Mouse (Mus musculus) myocyte (in vitro differentiated cells): ENCODE data around the gene Ptprd. TPM values are rescaled to one million over a fixed set of nuclear protein-coding genes. Genes with fewer than 3 reads are reported as not detected.

Experiments
- H3K27me3 ChIP-seq: one replicate; pipeline ENCODE4 v1.6.1; 2011; ENCODE audit not compliant: control insufficient read depth, insufficient read depth, insufficient read length
- H3K36me3 ChIP-seq: one replicate; pipeline ENCODE4 v1.6.1; 2011; ENCODE audit not compliant: control insufficient read depth, insufficient read depth
- H3K4me2 ChIP-seq: one replicate; pipeline ENCODE4 v1.6.1; 2011; ENCODE audit warnings: low read depth, control low read depth
- H3K4me3 ChIP-seq: one replicate; pipeline ENCODE4 v1.5.1; 2011; ENCODE audit warnings: mild to moderate bottlenecking, control low read depth, moderate library complexity
- H3K79me2 ChIP-seq: one replicate; pipeline ENCODE4 v1.6.1; 2011; ENCODE audit not compliant: control insufficient read depth, insufficient read depth
- H3ac ChIP-seq: one replicate; pipeline ENCODE4 v1.6.1; 2011; ENCODE audit not compliant: control insufficient read depth, insufficient read length
- CEBPB ChIP-seq: IDR thresholded peaks from 2 replicates; pipeline ENCODE4 v1.6.1; 2011; ENCODE audit warnings: mild to moderate bottlenecking, moderate library complexity; ENCODE audit not compliant: poor library complexity, insufficient read depth, severe bottlenecking
- E2F4 ChIP-seq: IDR thresholded peaks from one replicate; pipeline ENCODE4 v1.6.1; 2011; ENCODE audit warnings: mild to moderate bottlenecking, control low read depth, moderate library complexity; ENCODE audit not compliant: insufficient read depth
- MAX ChIP-seq: IDR thresholded peaks from one replicate; pipeline ENCODE4 v1.6.1; 2011; ENCODE audit warnings: low read depth, mild to moderate bottlenecking, control low read depth
- MYOD1 ChIP-seq, 3 experiments: IDR thresholded peaks; one replicate each; pipeline ENCODE4 v1.6.1; 2011; ENCODE audit warnings: control low read depth in 2 of 3, low read depth in 2 of 3, mild to moderate bottlenecking in 2 of 3, moderate library complexity in 1 of 3; ENCODE audit not compliant: insufficient read length in 2 of 3, control insufficient read depth in 1 of 3
- MYOG ChIP-seq, 3 experiments: IDR thresholded peaks; one replicate each; pipeline ENCODE4 v1.6.1; 2011; ENCODE audit warnings: control low read depth in 2 of 3, low read depth in 2 of 3, mild to moderate bottlenecking in 2 of 3; ENCODE audit not compliant: insufficient read length in 2 of 3, control insufficient read depth in 1 of 3, insufficient read depth in 1 of 3
- POLR2A ChIP-seq: IDR thresholded peaks from one replicate; pipeline ENCODE4 v1.6.1; 2011; ENCODE audit warnings: low read depth, mild to moderate bottlenecking, control low read depth, moderate library complexity; ENCODE audit not compliant: insufficient read length
- POLR2AphosphoS2 ChIP-seq: IDR thresholded peaks from one replicate; pipeline ENCODE4 v1.6.1; 2011; ENCODE audit warnings: low read depth, control low read depth; ENCODE audit not compliant: insufficient read length
- REST ChIP-seq: IDR thresholded peaks from one replicate; pipeline ENCODE4 v1.6.1; 2011; ENCODE audit warnings: mild to moderate bottlenecking, control low read depth, moderate library complexity; ENCODE audit not compliant: insufficient read depth, insufficient read length
- SRF ChIP-seq: IDR thresholded peaks from one replicate; pipeline ENCODE4 v1.6.1; 2011; ENCODE audit warnings: low read depth; ENCODE audit not compliant: control insufficient read depth, insufficient read length
- TCF12 ChIP-seq: IDR thresholded peaks from one replicate; pipeline ENCODE4 v1.6.1; 2011; ENCODE audit warnings: mild to moderate bottlenecking, control low read depth; ENCODE audit not compliant: poor library complexity, insufficient read depth, severe bottlenecking
- TCF3 ChIP-seq: IDR thresholded peaks from one replicate; pipeline ENCODE4 v1.6.1; 2011; ENCODE audit warnings: low read depth, control low read depth; ENCODE audit not compliant: insufficient read length
- USF1 ChIP-seq: IDR thresholded peaks from one replicate; pipeline ENCODE4 v1.6.1; 2011; ENCODE audit warnings: low read depth, mild to moderate bottlenecking, control low read depth, moderate library complexity
- polyA plus RNA-seq: library from polyadenylated mRNA; unstranded; fragments of >200 nt; fragmentation: generic; extraction: Trizol; gene quantifications from one replicate; pipeline ENCODE4 v1.2.1, GENCODE M21; 2012; ENCODE audit warnings: missing spikeins

The Ptprd gene
- polyA plus RNA-seq, 1 experiment: 2.9 TPM

GRCm38 (mm10) chr4:76241140-76241539 lies 1970.6 kb downstream of the Ptprd start:
- TF ChIP-seq TCF12 (no peak), MAX (no peak), SRF (no peak), POLR2AphosphoS2 (no peak), CEBPB (no peak), USF1 (no peak), TCF3 (no peak), E2F4 (no peak), MYOG (IDR thresholded peaks at IDR 0.05; ENCODE audit: control insufficient read depth in 1 of 3, insufficient read depth in 1 of 3, insufficient read length in 2 of 3, low read depth in 2 of 3) (no peak), POLR2A (no peak)
- no peak overlapping the region for H3K4me3 ChIP-seq
- no peaks in the 10 kb centered on the region for H3K36me3 ChIP-seq
- H3ac ChIP-seq: no peak overlapping the region
- no peaks in the 10 kb centered on the region for H3K27me3 ChIP-seq
- H3K4me2 ChIP-seq: no peak overlapping the region
- no peaks in the 10 kb centered on the region for H3K79me2 ChIP-seq

GRCm38 (mm10) chr4:76239063-76239462 lies 1972.7 kb downstream of the Ptprd start:
- Histone ChIP-seq H3K4me2 (no peak overlapping the region), H3K79me2 (no peaks in the 10 kb centered on the region), H3K4me3 (no peak overlapping the region), H3ac (no peak overlapping the region), H3K36me3 (no peaks in the 10 kb centered on the region), H3K27me3 (no peaks in the 10 kb centered on the region)
- no peak for TF ChIP-seq TCF3
- no peak for TF ChIP-seq SRF
- no peak for TF ChIP-seq TCF12
- TF ChIP-seq MYOG (IDR thresholded peaks at IDR 0.05; ENCODE audit: control insufficient read depth in 1 of 3, insufficient read depth in 1 of 3, insufficient read length in 2 of 3, low read depth in 2 of 3): no peak
- TF ChIP-seq MYOD1 (IDR thresholded peaks at IDR 0.05; ENCODE audit: control insufficient read depth in 1 of 3, insufficient read length in 2 of 3, low read depth in 2 of 3): no peak
- TF ChIP-seq POLR2A: no peak
- no peak for TF ChIP-seq USF1
- no peak for TF ChIP-seq REST
- no peak for TF ChIP-seq CEBPB
- no peak for TF ChIP-seq E2F4
- TF ChIP-seq MAX: no peak

GRCm38 (mm10) chr4:76238577-76238976 lies 1973.2 kb downstream of the Ptprd start:
- Histone ChIP-seq H3K27me3 (no peaks in the 10 kb centered on the region), H3K36me3 (no peaks in the 10 kb centered on the region), H3ac (no peak overlapping the region), H3K79me2 (no peaks in the 10 kb centered on the region), H3K4me3 (no peak overlapping the region), H3K4me2 (no peak overlapping the region)
- no peak for TF ChIP-seq E2F4
- TF ChIP-seq TCF12: no peak

- no peaks in the 10 kb centered on the region for H3K36me3 ChIP-seq
- H3K4me2 ChIP-seq: no peak overlapping the region
- no peaks in the 10 kb centered on the region for H3K79me2 ChIP-seq
- no peak overlapping the region for H3ac ChIP-seq
- TF ChIP-seq TCF12 (no peak), POLR2AphosphoS2 (no peak), USF1 (no peak), POLR2A (no peak), TCF3 (no peak)
- no peak overlapping the region for H3K4me3 ChIP-seq
- no peaks in the 10 kb centered on the region for H3K27me3 ChIP-seq
Observed at GRCm38 (mm10) chr4:76237827-76238226, 1973.9 kb downstream of the Ptprd start.

- Histone ChIP-seq H3K4me3 (no peak overlapping the region), H3K4me2 (no peak overlapping the region), H3K27me3 (no peaks in the 10 kb centered on the region), H3K36me3 (no peaks in the 10 kb centered on the region), H3ac (no peak overlapping the region), H3K79me2 (no peaks in the 10 kb centered on the region)
- TF ChIP-seq MAX (no peak), POLR2AphosphoS2 (no peak), MYOD1 (IDR thresholded peaks at IDR 0.05; ENCODE audit: control insufficient read depth in 1 of 3, insufficient read length in 2 of 3, low read depth in 2 of 3) (no peak), CEBPB (no peak), MYOG (IDR thresholded peaks at IDR 0.05; ENCODE audit: control insufficient read depth in 1 of 3, insufficient read depth in 1 of 3, insufficient read length in 2 of 3, low read depth in 2 of 3) (no peak)
Observed at GRCm38 (mm10) chr4:76223720-76224119, 1988.0 kb downstream of the Ptprd start.

- Histone ChIP-seq H3K79me2 (no peaks in the 10 kb centered on the region), H3ac (no peak overlapping the region), H3K4me2 (peak overlapping the region; percentile 61), H3K36me3 (no peaks in the 10 kb centered on the region), H3K27me3 (no peaks in the 10 kb centered on the region), H3K4me3 (no peak overlapping the region)
- TF ChIP-seq USF1: peak; percentile 24
- TF ChIP-seq MYOD1 (IDR thresholded peaks at IDR 0.05; ENCODE audit: control insufficient read depth in 1 of 3, insufficient read length in 2 of 3, low read depth in 2 of 3): no peak
Observed at GRCm38 (mm10) chr4:76222520-76222919, 1989.2 kb downstream of the Ptprd start.
